Mouse (Mus musculus) neural tube, embryonic 15.5 days (tissue): ENCODE data around the gene Slc39a7. TPM values are rescaled to one million over a fixed set of nuclear protein-coding genes. Genes with fewer than 3 reads are reported as not detected.
"Not testable (repeated sequence)": the region's sequence is repeated elsewhere in the genome, so short reads cannot be mapped to it uniquely, and the experiment has no call there.

ENCODE experiments used
- ATAC-seq: fragments of 200-750 bp; cut with Nextera tagmentation; 2 replicates; pipeline ENCODE4 v1.8.0; 2017; ENCODE audit warnings: mild to moderate bottlenecking, moderate TSS enrichment, moderate library complexity; ENCODE audit not compliant: low FRiP score
- H3K27ac ChIP-seq: fragments of 300-500 bp; sonication (generic); replicated peaks from 2 replicates; pipeline ENCODE4 v1.5.1; 2015; ENCODE audit warnings: mild to moderate bottlenecking, inconsistent platforms
- H3K27me3 ChIP-seq: fragments of 300-500 bp; sonication (generic); replicated peaks from 2 replicates; pipeline ENCODE4 v1.6.1; 2015; ENCODE audit warnings: inconsistent platforms
- H3K36me3 ChIP-seq: fragments of 300-500 bp; sonication (generic); 2 replicates; pipeline ENCODE4 v1.6.1; 2015; ENCODE audit warnings: inconsistent platforms
- H3K4me1 ChIP-seq: fragments of 300-500 bp; sonication (generic); 2 replicates; pipeline ENCODE4 v1.6.1; 2015; ENCODE audit warnings: inconsistent platforms
- H3K4me2 ChIP-seq: fragments of 300-500 bp; sonication (generic); 2 replicates; pipeline ENCODE4 v1.6.1; 2015; ENCODE audit warnings: inconsistent platforms, mild to moderate bottlenecking, moderate library complexity
- H3K4me3 ChIP-seq: fragments of 300-500 bp; sonication (generic); replicated peaks from 2 replicates; pipeline ENCODE4 v1.5.1; 2015; ENCODE audit warnings: mild to moderate bottlenecking, inconsistent platforms
- H3K9ac ChIP-seq: fragments of 300-500 bp; sonication (generic); replicated peaks from 2 replicates; pipeline ENCODE4 v1.6.1; 2015; ENCODE audit warnings: mild to moderate bottlenecking, inconsistent platforms
- H3K9me3 ChIP-seq: fragments of 300-500 bp; sonication (generic); replicated peaks from 2 replicates; pipeline ENCODE4 v1.6.1; 2016; ENCODE audit warnings: inconsistent platforms
- WGBS: fragments of 180-500 bp; shearing (Covaris S2); methylation state at CpG from one replicate; pipeline ENCODE4 v1.1.7; 2015; ENCODE audit warnings: mixed read lengths; 5-methylcytosine and 5-hydroxymethylcytosine counted together
- polyA plus RNA-seq: library from polyadenylated mRNA; unstranded; fragments of >200 nt; fragmentation: Nextera tagmentation; extraction: Ambion mirVana; gene quantifications from 2 replicates; pipeline ENCODE4 v1.2.1, GENCODE M21; 2015

The Slc39a7 gene
- polyA plus RNA-seq, 1 experiment from 2014 or later = 170 TPM

DNA sequence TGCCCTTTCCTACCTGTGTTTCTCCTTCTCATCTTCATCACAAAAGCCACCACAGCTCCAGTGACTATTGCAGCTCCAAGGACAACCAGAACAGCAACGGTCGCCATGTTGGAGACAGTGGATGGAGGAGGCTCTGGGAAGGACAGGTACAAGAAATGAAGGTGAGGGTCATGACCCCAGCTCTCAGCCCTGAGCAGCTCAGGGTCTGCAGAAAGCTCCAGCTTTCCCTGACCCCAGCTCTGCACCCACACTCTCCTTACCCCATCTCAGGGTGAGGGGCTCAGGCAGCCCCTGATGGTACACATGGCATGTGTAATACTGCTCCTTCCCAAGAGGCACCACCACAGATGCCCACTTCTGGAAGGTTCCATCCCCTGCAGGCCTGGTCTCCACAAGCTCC is 34.5 kb downstream of the Slc39a7 start:
- not testable (repeated sequence) for H3K9me3 ChIP-seq, H3K27ac ChIP-seq, H3K36me3 ChIP-seq, H3K4me2 ChIP-seq, ATAC-seq, H3K9ac ChIP-seq, H3K4me3 ChIP-seq
- peaks cover 14% of the 10 kb centered on the region for H3K4me1 ChIP-seq
- H3K27me3 ChIP-seq = peaks cover 32% of the 10 kb centered on the region
- 83% methylated on average over 2 of the region's 2 CpGs for WGBS

DNA sequence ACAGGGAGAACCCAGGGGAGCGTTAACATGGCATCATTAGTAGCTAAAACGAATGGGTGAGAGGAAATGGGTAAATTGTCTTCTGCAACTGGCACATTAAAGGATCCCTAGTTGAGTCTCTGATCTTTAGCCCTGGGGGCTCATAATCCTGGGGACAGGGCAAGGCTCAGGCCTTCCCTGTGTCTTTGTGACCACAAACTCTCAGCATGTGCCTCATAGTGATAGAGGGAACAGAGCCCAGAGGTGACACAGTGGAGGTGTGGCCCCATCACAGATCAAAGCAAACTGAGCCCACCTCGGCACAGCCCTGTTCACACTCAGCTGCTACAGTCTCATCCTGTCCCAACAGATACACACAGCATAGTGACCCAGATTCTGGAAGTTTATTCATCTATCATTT is 35.8 kb downstream of the Slc39a7 start:
- 66% methylated on average over 3 of the region's 3 CpGs for WGBS
- ATAC-seq = no peak
- no peaks in the 10 kb centered on the region for H3K9me3 ChIP-seq
- no peak overlapping the region for H3K9ac ChIP-seq
- H3K4me3 ChIP-seq = no peak overlapping the region
- no peaks in the 10 kb centered on the region for H3K36me3 ChIP-seq
- H3K27me3 ChIP-seq = peaks cover 20% of the 10 kb centered on the region
- H3K4me1 ChIP-seq = peaks cover 16% of the 10 kb centered on the region
- H3K4me2 ChIP-seq = no peak overlapping the region
- H3K27ac ChIP-seq = no peak overlapping the region

DNA sequence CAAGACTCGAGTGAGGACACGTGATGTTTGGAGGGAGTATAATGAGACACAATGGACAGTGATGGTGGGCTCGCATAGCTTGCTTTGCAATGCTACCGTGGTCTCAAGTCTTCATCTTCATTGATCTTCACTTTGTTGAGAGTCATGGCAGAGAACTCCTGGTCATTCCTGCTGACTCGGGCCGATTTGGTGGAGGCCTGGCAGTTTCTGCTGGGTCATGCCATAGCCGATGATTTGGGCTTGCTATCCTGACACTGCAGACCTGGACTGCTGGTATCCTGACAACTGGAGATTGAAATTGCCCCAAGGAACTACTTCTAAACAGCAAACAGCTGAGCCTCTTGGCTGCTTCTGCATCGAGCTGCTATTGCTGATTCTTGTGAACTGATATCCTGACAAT is 36.5 kb downstream of the Slc39a7 start:
- H3K4me2 ChIP-seq = no peak overlapping the region
- no peak overlapping the region for H3K4me3 ChIP-seq
- no peaks in the 10 kb centered on the region for H3K36me3 ChIP-seq
- no peak overlapping the region for H3K27ac ChIP-seq
- H3K9me3 ChIP-seq = no peaks in the 10 kb centered on the region
- no peak overlapping the region for H3K9ac ChIP-seq
- ATAC-seq = no peak
- WGBS = 91% methylated on average over 8 of the region's 8 CpGs
- peaks cover 11% of the 10 kb centered on the region for H3K4me1 ChIP-seq
- H3K27me3 ChIP-seq = peaks cover 13% of the 10 kb centered on the region

DNA sequence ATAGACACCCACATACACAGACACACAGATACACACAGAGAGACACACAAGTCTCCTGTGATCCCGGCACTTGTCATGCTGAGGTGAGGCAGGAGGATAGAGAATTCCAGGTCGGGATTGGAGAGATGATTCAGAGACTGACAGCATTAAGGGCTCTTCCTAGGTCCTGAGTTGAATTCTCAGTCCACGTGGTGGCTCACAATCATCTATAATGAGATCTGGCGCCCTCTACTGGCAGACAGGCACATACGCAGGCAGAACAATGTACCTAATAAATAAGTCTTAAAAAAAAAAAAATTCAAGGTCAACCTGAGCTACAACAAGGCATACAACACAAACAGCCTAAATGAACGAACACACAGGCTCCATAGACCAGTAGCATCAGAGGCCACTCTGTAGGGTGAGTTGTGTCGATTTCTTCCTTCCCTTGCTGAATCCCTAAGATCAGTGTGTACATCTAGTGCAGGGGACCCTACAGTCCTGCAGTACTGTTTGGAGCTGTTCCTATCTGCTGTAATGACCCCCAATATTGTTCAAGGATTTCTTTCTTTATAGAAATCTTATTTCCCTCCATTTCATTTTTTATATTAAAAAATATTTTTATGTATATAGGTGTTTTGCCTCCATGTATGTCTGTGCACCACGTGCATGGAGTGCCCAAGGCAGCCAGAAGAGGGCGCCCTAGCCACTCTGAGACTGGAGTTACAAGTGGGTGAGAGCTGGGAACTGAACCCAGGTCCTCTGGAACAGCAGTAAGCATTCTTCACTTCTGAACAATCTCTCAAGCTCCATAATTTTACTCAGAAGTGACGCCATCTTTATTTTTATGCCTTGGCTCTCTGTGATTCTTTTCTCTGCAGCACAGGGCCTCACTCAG is 39.5 kb downstream of the Slc39a7 start:
- Histone ChIP-seq H3K9me3 (no peaks in the 10 kb centered on the region), H3K4me3 (no peak overlapping the region), H3K4me2 (0 out of 2 replicates have a peak overlapping the region, but pooled peaks have one; percentile 23), H3K27me3 (0 out of 2 replicates have a peak, but pooled peaks cover 3% of the 10 kb centered on the region), H3K27ac (no peak overlapping the region), H3K4me1 (0 out of 2 replicates have a peak, but pooled peaks cover 2% of the 10 kb centered on the region), H3K9ac (no peak overlapping the region), H3K36me3 (no peaks in the 10 kb centered on the region)
- 38% methylated on average over 10 of the region's 10 CpGs for WGBS
- ATAC-seq = peak; percentile 59; the same call in 1 of the 2 replicates

DNA sequence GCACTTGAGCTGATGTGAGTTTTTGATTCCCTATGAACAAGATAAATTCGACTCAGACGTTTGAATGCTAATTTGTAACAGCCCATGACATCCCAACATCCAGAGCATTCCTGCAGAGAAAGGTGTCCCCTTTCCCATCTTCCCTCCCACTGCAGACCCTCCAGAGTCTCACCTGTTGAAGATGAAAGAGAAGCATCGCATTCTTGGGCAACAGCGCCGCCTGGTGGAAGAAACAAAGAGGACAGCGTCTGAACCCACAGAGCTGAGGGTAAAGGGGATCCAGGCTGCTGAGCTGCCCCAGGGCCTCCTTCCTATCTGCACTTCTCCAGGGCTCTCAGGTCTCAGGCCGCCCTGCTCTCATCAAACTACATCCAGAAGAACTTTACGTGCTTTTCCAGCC is 49.3 kb downstream of the Slc39a7 start:
- 7% methylated on average over 8 of the region's 8 CpGs for WGBS
- H3K4me3 ChIP-seq = peak overlapping the region; percentile 58

DNA sequence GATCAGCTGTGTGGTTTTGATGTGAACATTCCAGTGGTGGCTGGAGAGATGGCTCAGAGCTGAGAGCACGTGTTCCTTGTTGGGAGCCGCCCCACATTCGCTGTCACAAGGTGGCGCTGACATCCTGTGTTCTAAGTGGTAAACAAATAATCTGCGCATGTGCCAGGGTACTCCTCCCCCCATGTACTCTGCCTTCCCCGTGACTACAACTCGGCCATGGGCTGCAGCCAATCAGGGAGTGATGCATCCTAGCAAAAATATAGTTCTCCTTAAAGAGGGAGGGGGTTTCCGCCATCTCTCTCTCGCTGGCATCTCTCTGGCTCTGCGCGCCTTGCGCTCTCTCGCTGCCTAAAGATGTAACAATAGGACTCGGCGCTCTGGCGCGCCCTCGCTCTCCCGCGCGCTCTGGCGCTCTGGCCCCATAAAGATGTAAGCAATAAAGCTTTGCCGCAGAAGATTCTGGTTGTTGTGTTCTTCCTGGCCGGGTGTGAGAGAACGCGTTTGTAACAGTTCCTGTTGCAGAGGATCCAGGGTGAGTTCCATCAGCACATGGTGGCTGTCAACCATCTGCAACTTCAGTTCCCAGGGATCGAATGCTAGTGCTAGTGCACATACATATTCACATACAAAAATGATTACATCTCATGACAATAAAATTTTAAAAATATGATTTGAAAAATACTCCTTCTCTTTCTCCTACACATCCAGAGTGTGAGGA is 50.1 kb downstream of the Slc39a7 start:
- WGBS = under 1% methylated on average over 27 of the region's 27 CpGs

More for the DNA sequence above, 49.3 kb downstream of the Slc39a7 start:
- Histone ChIP-seq H3K27ac (peak overlapping the region; percentile 93), H3K4me2 (peak overlapping the region; percentile 67), H3K27me3 (peaks cover 32% of the 10 kb centered on the region), H3K4me1 (peaks cover 29% of the 10 kb centered on the region)
- not testable (repeated sequence) for ATAC-seq, H3K36me3 ChIP-seq, H3K9me3 ChIP-seq, H3K9ac ChIP-seq

DNA sequence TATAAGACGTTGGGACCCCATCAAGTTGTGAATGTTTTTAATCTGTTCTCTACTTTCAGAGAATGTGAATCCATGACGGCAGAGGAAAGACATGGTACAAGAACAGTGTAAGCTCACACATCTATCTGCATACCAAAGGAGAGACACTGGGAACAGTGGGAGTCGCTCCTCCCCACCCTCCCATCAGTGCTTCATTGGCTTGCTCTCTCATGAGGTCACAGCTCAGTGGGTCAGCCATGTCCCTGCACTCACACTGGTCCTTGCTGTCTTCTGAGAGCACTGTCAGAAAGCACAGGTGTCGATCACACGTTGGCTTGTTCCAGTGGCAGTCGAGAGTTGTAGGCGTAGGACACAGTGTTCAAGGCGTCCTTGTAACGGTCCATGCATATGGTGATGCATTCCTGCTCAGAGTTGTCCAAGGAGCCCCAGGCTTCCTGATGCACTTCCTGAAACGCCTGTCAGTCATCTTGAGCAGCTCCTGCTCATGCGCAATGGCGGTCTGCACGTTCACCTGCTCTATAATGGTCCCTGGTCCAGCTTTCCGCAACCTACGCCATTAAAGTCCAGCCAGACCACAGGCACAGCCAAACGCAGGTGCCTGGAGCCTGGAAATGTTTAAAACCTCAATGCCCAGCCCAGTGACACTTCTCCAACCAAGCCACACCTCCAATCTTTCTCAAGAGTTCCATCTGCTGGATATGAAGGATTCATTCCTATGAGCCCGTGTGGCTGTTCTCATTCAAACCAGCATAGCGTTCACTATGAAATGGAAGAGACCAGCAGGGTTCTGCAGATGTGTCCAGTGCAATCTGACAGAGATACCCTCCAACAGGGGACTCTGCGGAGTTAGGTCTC is 51.1 kb downstream of the Slc39a7 start:
- H3K36me3 ChIP-seq = no peaks in the 10 kb centered on the region
- peak; percentile 16 for ATAC-seq
- H3K9ac ChIP-seq = 0 out of 2 replicates have a peak overlapping the region, but pooled peaks have one; percentile 26
- H3K9me3 ChIP-seq = no peaks in the 10 kb centered on the region
- peak overlapping the region; percentile 93 for H3K27ac ChIP-seq
- peaks cover 29% of the 10 kb centered on the region for H3K4me1 ChIP-seq
- peaks cover 46% of the 10 kb centered on the region for H3K27me3 ChIP-seq
- peak overlapping the region; percentile 58; the same call in 1 of the 2 replicates for H3K4me3 ChIP-seq
- peak overlapping the region; percentile 67 for H3K4me2 ChIP-seq
- 79% methylated on average over 19 of the region's 19 CpGs for WGBS

More for the DNA sequence above, 50.1 kb downstream of the Slc39a7 start:
- H3K27ac ChIP-seq = peak overlapping the region; percentile 93
- H3K4me2 ChIP-seq = peak overlapping the region; percentile 67
- not testable (repeated sequence) for H3K9me3 ChIP-seq, H3K36me3 ChIP-seq
- peak overlapping the region; percentile 58 for H3K4me3 ChIP-seq
- H3K27me3 ChIP-seq = peaks cover 40% of the 10 kb centered on the region
- H3K4me1 ChIP-seq = peaks cover 29% of the 10 kb centered on the region
- peak; percentile 97 for ATAC-seq
- H3K9ac ChIP-seq = peak overlapping the region; percentile 68

DNA sequence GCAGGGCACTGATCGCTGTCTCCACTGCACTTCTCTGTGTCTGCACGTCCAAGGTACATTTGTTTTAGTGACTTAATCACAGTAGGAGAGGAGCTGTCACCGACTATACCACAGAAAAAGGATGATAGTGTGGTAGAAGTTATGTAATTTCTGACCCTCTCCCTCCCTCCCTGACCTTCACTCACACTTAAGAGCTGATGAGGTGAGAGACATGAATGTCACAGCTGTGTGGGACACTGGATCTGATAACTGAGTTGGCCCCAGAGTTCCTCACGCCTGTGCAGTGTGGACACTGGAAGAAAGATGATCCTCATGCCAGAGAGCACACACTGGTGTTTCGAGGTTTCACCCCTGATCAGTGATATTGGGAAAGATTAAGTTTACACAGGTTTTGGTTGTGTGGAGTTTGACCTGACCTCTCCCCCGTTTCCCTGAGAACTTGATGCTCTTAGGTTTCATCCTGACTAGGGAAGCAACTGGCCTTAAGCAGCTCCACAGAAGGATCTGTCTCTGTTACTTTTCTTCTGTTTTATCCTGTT is 51.9 kb downstream of the Slc39a7 start:
- Histone ChIP-seq H3K4me2 (no peak overlapping the region), H3K9ac (no peak overlapping the region), H3K27ac (no peak overlapping the region), H3K9me3 (no peaks in the 10 kb centered on the region), H3K27me3 (peaks cover 50% of the 10 kb centered on the region), H3K4me3 (no peak overlapping the region), H3K36me3 (no peaks in the 10 kb centered on the region), H3K4me1 (peaks cover 29% of the 10 kb centered on the region)
- 82% methylated on average over 6 of the region's 6 CpGs for WGBS
- ATAC-seq = no peak

DNA sequence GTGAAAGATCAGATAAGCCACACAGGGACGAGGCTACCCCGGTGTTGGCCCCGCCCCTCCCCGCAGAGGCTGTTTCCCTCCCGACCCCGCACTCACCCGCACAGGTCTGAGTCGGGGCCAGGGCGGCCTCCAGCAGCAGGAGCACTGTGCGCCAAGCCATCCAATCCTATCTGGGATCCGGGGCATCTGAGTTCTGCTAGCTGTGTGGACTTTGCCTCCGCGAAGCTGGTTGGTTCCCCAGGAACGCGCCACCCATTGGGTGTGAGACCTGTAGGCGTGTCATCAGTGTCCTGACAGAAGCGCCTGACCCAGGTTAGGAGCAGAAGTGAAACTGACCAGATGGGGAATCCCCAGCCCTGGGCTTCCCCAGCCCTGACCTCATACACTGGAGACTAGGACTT is 52.9 kb downstream of the Slc39a7 start:
- Histone ChIP-seq H3K9ac (peak overlapping the region; percentile 41), H3K27ac (no peak overlapping the region), H3K4me1 (peaks cover 29% of the 10 kb centered on the region), H3K4me3 (peak overlapping the region; percentile 41), H3K9me3 (no peaks in the 10 kb centered on the region), H3K27me3 (peaks cover 53% of the 10 kb centered on the region), H3K36me3 (no peaks in the 10 kb centered on the region), H3K4me2 (peak overlapping the region; percentile 62)
- no peak for ATAC-seq
- WGBS = 2% methylated on average over 17 of the region's 17 CpGs
